Mouse (Mus musculus): ENCODE measurements at regions not wholly inside any gene's neighbourhood (a gene's known extent, or its start where the extent isn't known, plus 50 kb on each side); places are given as distances from the start of the nearest gene placed in this dataset.

- DNase-seq (ENCODE audit: low spot score) = no peak
Measured at GRCm38 (mm10) chr1:163190841-163191240, 105.4 kb upstream of the Mroh9 start.

- DNase-seq (ENCODE audit: low spot score) = no peak
Measured at GRCm38 (mm10) chr1:163181851-163182250, 96.4 kb upstream of the Mroh9 start.

DNA sequence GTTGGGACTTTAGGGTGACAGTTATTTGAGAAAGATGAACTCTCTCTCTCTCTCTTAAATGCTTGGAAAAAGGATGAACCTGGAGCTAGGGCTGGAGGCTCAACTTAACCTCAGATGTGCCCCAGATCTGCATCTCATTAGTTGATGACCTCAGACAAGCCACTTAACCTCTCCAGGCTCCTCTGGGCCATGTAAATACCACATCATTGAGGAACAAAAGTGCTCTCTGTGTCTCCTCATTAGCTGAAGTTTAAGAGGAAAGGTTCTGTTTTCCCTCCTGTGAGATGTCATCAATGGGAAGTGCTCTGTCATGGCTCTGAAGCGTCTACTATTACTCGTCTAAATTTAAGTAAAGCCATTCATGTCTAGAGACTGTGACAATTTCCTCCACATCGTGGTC lies 91.5 kb upstream of the Mroh9 start:
- DNase-seq (ENCODE audit: low spot score) = no peak

DNA sequence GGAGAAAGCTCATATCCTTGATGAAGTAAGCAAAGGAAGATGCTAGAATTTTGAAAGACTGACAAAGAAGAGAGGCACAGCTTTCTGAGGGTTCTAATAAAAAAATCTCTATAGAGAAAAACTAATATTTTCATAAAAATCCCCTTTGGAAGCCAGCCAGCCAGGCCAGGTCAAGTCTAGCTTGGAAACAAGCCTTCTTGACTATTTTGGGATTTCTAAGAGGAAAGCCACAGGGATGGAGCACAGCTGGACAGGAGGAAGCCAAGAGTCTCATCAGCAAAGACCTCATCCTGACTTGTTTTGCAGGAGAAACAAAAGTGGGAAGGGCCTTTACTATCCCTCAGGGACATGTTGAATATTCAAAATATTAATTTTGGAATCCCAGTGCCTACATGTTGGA lies 81.6 kb upstream of the Mroh9 start:
- no peak for DNase-seq (ENCODE audit: low spot score)

DNA sequence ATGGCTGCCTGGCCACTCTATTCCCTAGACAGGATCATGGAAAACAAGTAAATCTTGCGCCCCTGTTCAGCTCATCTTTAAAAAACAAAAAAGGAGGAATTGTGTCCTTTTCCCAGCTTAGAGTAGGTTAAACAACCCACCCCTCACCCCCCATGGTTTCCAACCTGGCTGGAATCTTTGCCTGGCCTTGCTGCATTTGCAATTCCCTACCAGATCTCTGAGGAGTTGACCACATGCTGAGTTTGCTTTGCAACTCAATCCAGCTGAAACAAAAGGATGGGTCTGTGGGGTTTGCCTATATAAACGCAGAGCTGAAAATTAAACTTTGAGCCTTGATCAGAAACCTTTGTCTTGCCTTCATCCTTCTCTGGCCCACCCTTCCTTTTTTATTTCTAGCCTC lies 78.2 kb upstream of the Mroh9 start:
- DNase-seq (ENCODE audit: low spot score) = no peak

GRCm38 (mm10) chr1:163159911-163160310 lies 74.4 kb upstream of the Mroh9 start:
- no peak for DNase-seq (ENCODE audit: low spot score)

- no peak for DNase-seq (ENCODE audit: low spot score)
Measured at GRCm38 (mm10) chr1:163158491-163158890, 73.0 kb upstream of the Mroh9 start.

- peak; percentile 20 for DNase-seq (ENCODE audit: low spot score)
Measured at GRCm38 (mm10) chr1:163150203-163150855, 64.9 kb upstream of the Mroh9 start.

DNA sequence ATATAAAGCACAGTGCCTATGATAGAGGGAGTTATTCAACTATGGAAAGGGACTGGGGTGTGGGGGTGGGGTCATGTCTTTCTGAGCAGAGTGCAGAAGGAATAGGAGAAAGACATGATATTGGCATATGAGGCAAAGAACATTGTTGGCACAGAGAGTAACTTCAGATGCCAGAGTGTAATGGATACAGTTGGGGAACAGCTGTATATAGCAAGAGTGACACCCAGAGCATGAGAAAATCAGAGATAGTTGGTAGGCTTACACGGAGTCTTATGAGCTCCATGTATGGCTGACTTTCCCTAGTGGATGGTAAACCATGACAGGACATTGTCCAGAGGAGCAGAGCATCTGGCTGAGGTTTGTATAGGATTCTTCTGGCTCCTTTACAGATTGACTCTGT lies 61.2 kb upstream of the Mroh9 start:
- no peak for DNase-seq (ENCODE audit: low spot score)

DNA sequence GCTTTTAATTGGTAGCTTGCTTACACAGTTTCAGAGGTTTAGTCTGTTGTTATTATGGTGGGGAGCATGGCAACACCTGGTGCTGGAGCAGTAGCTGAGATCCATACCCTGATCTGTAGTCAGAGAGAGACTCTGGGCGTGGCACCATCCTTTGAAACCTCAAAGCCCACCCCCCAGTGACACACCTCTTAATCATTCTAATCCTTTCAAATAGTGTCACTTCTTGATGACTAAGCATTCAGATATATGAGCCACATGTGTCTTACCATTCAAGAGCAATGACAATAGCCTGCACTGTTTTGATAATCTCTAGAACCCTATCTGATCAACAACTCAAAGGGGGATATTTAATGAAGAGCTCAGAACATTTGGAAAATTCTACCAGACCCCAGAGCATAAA lies 57.6 kb upstream of the Mroh9 start:
- no peak for DNase-seq (ENCODE audit: low spot score)

- DNase-seq (ENCODE audit: low spot score) = no peak
Measured at GRCm38 (mm10) chr1:163141471-163141870, 56.0 kb upstream of the Mroh9 start.

- DNase-seq (ENCODE audit: low spot score) = no peak
Measured at GRCm38 (mm10) chr1:163138179-163138578, 52.7 kb upstream of the Mroh9 start.

All from testis, postnatal 14 days (tissue).